Mouse (Mus musculus) heart, embryonic 14.5 days (tissue): ENCODE data around the gene Tlk2. TPM values are rescaled to one million over a fixed set of nuclear protein-coding genes. Genes with fewer than 3 reads are reported as not detected.

ENCODE experiments used
- ATAC-seq: fragments of 200-750 bp; cut with Nextera tagmentation; 2 replicates; pipeline ENCODE4 v1.8.0; 2017; ENCODE audit warnings: low read depth, moderate TSS enrichment; ENCODE audit not compliant: insufficient number of reproducible peaks, insufficient read depth, low FRiP score
- H3K27ac ChIP-seq, 2 experiments: fragments of 200-500 bp in 1 of 2; fragments of 300-500 bp in 1 of 2; sonication (generic) in 1 of 2; replicated peaks in 1 of 2; 2 replicates each; pipeline ENCODE4 v1.5.1; 2012 to 2014; ENCODE audit warnings: low read depth in 2 of 2, low read length in 2 of 2, control low read depth in 1 of 2, mild to moderate bottlenecking in 1 of 2, mixed read lengths in 1 of 2; ENCODE audit not compliant: control insufficient read depth in 1 of 2, insufficient read depth in 1 of 2
- H3K27me3 ChIP-seq: fragments of 300-500 bp; sonication (generic); 2 replicates; pipeline ENCODE4 v1.6.1; 2014; ENCODE audit warnings: mild to moderate bottlenecking, low read length, control low read depth; ENCODE audit not compliant: control insufficient read depth, insufficient read depth
- H3K36me3 ChIP-seq: fragments of 300-500 bp; sonication (generic); 2 replicates; pipeline ENCODE4 v1.6.1; 2014; ENCODE audit warnings: mild to moderate bottlenecking, control low read depth, low read length, mixed read lengths; ENCODE audit not compliant: control insufficient read depth, insufficient read depth
- H3K4me1 ChIP-seq, 2 experiments: fragments of 200-500 bp in 1 of 2; fragments of 300-500 bp in 1 of 2; sonication (generic) in 1 of 2; 2 replicates each; pipeline ENCODE4 v1.6.1; 2012 to 2014; ENCODE audit warnings: low read length in 2 of 2, control low read depth in 1 of 2, mixed read lengths in 1 of 2; ENCODE audit not compliant: control insufficient read depth in 2 of 2, insufficient read depth in 2 of 2
- H3K4me2 ChIP-seq: fragments of 300-500 bp; sonication (generic); 2 replicates; pipeline ENCODE4 v1.6.1; 2014; ENCODE audit warnings: mild to moderate bottlenecking, low read length
- H3K4me3 ChIP-seq, 2 experiments: fragments of 200-500 bp in 1 of 2; fragments of 300-500 bp in 1 of 2; sonication (generic) in 1 of 2; 2 replicates each; pipeline ENCODE4 v1.5.1; 2012 to 2014; ENCODE audit warnings: low read length in 2 of 2, mild to moderate bottlenecking in 2 of 2, control low read depth in 1 of 2, low read depth in 1 of 2, moderate library complexity in 1 of 2; ENCODE audit not compliant: control insufficient read depth in 1 of 2, insufficient read depth in 1 of 2
- H3K9ac ChIP-seq: fragments of 300-500 bp; sonication (generic); 2 replicates; pipeline ENCODE4 v1.6.1; 2014; ENCODE audit warnings: mild to moderate bottlenecking, low read length
- H3K9me3 ChIP-seq: fragments of 300-500 bp; sonication (generic); 2 replicates; pipeline ENCODE4 v1.6.1; 2016; ENCODE audit warnings: low read length, control low read depth; ENCODE audit not compliant: control insufficient read depth
- WGBS: fragments of 180-500 bp; shearing (Covaris S2); extraction: QIAGEN DNeasy Blood & Tissue Kit; methylation state at CpG from one replicate; pipeline ENCODE4 v1.1.7; 2014; 5-methylcytosine and 5-hydroxymethylcytosine counted together
- polyA plus RNA-seq: library from polyadenylated mRNA; unstranded; fragments of >200 nt; fragmentation: Nextera tagmentation; extraction: Ambion mirVana; gene quantifications from 2 replicates; pipeline ENCODE4 v1.2.1, GENCODE M21; 2014

Gene Tlk2
- polyA plus RNA-seq, 1 experiment from 2014 or later, result 21.9 TPM

DNA sequence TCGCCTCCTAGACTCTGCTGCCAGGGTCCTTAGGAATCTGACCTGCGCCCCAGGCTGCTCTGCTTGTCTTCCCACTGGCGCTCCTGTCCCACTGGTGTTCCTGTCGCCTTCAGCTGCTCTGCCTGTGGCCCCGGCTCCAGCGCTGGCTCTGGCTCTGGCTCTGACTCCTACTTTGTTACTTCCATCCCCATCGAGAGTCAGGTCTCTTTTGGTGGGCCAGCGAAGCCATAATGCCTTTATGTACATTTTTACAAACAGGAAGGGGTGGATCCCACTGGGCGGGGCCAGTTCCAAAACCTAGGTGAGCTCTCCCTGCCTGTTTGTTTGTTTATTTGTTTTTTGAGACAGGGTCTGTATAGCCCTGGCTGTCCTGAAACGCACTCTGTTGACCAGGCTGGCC lies 11.8 kb upstream of the Tlk2 start:
- Histone ChIP-seq H3K4me3 (no peak overlapping the region), H3K4me1 (no peaks in the 10 kb centered on the region), H3K36me3 (no peaks in the 10 kb centered on the region), H3K27ac (no peak overlapping the region), H3K9ac (no peak overlapping the region), H3K9me3 (peaks cover 19% of the 10 kb centered on the region), H3K4me2 (no peak overlapping the region), H3K27me3 (peaks cover 3% of the 10 kb centered on the region; the same call in 1 of the 2 replicates)
- 90% methylated on average over 10 of the region's 10 CpGs for WGBS
- no peak for ATAC-seq

DNA sequence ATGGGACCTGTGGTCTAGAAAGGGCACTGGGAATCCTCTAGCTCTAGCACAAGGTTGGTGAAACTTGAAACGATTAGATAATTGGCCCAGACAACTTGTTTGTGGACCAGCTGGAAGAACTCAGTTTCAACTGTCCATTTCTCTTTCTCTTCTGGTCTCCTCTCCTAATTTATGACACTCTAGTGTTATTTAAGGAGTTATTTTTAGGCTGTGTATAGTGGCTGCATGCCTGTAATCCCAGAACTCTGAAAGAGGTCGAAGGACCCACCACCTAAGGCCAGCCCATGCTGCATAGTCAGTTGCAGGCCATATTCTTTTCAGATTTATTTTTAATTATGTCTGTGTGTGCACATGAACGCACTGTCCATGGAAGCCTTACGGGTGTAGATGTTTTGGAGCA lies 916 bp downstream of the Tlk2 start:
- peak overlapping the region; percentile 98; the same call in 1 of the 2 replicates for H3K9ac ChIP-seq
- peak overlapping the region in 1 of 2 experiments; percentile 96; a peak in 2 of 4 replicates for H3K27ac ChIP-seq
- peak overlapping the region; percentile 92 for H3K4me2 ChIP-seq
- peaks cover 3 to 23% of the 10 kb centered on the region in 2 experiments; a peak in 3 of 4 replicates for H3K4me1 ChIP-seq
- H3K4me3 ChIP-seq, result peak overlapping the region in 1 of 2 experiments; percentile 87; a peak in 2 of 4 replicates
- no peaks in the 10 kb centered on the region for H3K9me3 ChIP-seq
- no peak for ATAC-seq
- no peaks in the 10 kb centered on the region for H3K27me3 ChIP-seq
- peaks cover 8% of the 10 kb centered on the region for H3K36me3 ChIP-seq
- WGBS, result 70% methylated on average over 4 of the region's 4 CpGs

DNA sequence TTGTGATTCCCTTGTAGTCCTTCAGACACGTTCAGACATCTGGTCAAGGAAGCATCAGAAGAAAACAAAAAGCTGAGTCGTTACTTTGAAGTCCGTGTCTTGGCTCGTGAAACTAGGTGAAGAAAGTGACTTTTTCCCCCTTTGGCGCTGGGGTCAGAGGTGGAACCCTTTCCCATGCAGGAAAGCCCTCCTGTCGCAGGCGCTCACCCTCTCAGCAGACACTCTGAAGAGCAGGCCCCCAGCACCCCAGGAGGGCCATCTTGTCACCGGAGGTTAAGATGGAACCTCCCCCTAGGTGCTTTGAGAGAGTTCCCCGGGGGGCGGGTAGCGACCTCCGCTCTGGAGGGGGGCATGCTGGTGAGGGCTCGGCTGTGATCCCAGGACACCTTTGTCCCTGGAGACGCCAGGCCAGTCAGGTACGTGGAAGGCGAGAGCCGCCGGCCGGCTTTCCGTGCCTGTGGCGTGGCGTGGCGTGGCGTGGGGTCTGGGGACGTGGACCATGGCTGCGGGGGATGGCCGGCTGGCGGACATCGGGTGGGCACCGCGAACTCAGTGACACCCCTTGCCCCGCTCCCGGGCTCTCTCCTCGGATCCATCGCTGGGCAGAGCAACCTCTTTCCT lies 2.0 kb downstream of the Tlk2 start:
- 2% methylated on average over 26 of the region's 35 CpGs for WGBS
- peak overlapping the region; percentile 69 to 87 for H3K4me3 ChIP-seq
- peak overlapping the region; percentile 92 for H3K4me2 ChIP-seq
- ATAC-seq, result peak; percentile 36
- H3K27me3 ChIP-seq, result no peaks in the 10 kb centered on the region
- no peaks in the 10 kb centered on the region for H3K9me3 ChIP-seq
- peaks cover 17% of the 10 kb centered on the region for H3K36me3 ChIP-seq
- peak overlapping the region; percentile 94 to 96 for H3K27ac ChIP-seq
- peaks cover 3 to 23% of the 10 kb centered on the region in 2 experiments; a peak in 3 of 4 replicates for H3K4me1 ChIP-seq
- H3K9ac ChIP-seq, result peak overlapping the region; percentile 98

DNA sequence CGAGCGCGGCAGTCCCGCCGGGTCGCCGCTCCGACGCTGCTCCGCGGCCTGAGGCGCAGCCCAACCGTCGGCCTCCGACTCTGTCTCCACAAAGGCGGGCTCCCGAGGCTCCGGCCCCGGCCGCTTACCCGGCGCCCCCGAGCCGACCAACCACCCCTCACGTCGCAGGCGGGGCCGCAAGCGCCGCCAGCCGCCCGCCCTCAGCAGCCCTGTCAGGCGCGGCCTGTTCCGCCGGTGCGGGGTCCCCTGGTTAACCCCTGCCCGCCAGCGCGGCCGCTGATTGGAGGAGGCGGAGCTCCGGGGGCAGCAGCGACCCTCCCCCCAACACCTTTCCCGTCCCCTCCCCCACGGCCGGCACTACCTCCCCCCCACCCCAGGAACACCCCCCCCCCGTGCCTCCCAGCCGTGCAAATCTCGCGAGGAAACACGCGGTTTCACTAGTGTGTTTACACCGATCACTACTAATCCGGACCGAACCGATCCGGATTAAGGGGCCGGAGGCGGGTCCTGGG lies 2.6 kb downstream of the Tlk2 start:
- H3K9ac ChIP-seq, result peak overlapping the region; percentile 99
- H3K27ac ChIP-seq, result peak overlapping the region; percentile 94 to 96
- H3K4me3 ChIP-seq, result peak overlapping the region; percentile 78 to 87
- H3K9me3 ChIP-seq, result no peaks in the 10 kb centered on the region
- H3K4me1 ChIP-seq, result peaks cover 3 to 23% of the 10 kb centered on the region in 2 experiments; a peak in 3 of 4 replicates
- WGBS, result under 1% methylated on average over 43 of the region's 60 CpGs
- ATAC-seq, result peak; percentile 97
- H3K36me3 ChIP-seq, result peaks cover 23% of the 10 kb centered on the region
- H3K27me3 ChIP-seq, result no peaks in the 10 kb centered on the region
- peak overlapping the region; percentile 92 for H3K4me2 ChIP-seq

DNA sequence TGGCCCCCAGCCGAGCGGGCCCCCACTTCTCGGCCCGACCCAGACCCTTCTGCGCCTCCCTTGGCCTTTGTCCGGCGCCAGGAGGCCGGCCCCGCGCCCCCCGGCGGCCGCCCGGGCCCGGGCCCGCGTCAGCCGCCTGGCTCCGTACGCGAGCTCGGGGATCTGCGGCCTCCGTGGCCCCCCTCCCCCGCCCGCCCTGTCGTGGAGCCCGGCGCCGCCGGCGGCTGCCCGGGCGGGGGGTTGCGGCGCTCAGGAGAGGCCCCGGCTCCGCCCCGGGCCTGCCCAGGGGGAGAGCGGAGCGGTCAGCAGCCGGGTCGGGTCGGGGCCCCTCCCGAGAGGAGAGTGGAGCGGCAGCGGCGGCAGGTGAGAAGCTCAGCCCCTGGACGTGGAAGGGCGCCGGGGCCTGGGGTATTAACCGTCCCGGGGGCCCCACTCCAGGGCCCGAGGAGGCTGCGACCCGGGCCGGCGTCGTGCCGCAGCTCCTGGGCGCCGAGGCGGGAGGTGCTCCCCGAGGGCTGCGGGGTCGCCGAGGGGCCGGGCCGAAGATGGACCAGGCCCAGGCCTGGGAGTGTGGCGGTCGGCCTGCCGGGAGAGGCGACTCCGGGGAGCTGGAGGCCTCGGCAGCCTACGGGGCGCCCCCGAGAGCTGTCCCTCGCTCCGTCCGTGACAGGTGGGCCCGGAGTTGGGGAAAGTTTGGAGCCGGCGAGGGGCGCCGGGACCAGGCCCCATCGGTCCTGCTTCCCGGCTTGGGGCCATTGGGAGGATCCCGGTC lies 3.3 kb downstream of the Tlk2 start:
- H3K4me1 ChIP-seq, result peaks cover 3 to 23% of the 10 kb centered on the region in 2 experiments; a peak in 3 of 4 replicates
- no peaks in the 10 kb centered on the region for H3K27me3 ChIP-seq
- 6% methylated on average over 56 of the region's 89 CpGs for WGBS
- ATAC-seq, result peak; percentile 53
- H3K4me3 ChIP-seq, result peak overlapping the region; percentile 78 to 87
- peak overlapping the region; percentile 99 for H3K9ac ChIP-seq
- H3K9me3 ChIP-seq, result no peaks in the 10 kb centered on the region
- H3K27ac ChIP-seq, result peak overlapping the region; percentile 66 to 96
- H3K4me2 ChIP-seq, result peak overlapping the region; percentile 92
- H3K36me3 ChIP-seq, result peaks cover 29% of the 10 kb centered on the region

DNA sequence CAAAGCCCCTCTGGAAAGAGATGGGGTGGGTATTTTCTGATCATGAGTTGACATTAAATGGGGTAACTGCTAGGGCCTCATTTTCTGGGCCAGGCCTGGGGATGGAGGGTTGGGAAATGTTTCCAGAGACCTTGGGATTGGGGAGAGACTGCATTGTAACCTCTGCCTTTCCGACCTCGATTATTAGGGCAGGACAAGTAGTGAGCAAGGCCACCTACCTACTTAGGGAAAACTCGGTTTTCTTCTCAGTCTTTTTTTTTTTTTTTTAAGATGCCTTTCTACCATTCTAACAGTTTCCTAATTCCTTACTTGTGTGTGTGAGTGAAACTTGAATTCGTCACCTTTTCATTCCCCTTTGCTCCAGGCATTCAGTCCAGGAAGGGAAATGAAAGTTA lies 3.9 kb downstream of the Tlk2 start:
- H3K9ac ChIP-seq, result peak overlapping the region; percentile 99
- peaks cover 32% of the 10 kb centered on the region for H3K36me3 ChIP-seq
- ATAC-seq, result no peak
- H3K9me3 ChIP-seq, result no peaks in the 10 kb centered on the region
- peak overlapping the region; percentile 66 to 96 for H3K27ac ChIP-seq
- H3K27me3 ChIP-seq, result no peaks in the 10 kb centered on the region
- H3K4me3 ChIP-seq, result peak overlapping the region; percentile 78 to 87
- H3K4me2 ChIP-seq, result peak overlapping the region; percentile 92
- WGBS, result 7% methylated on average over 4 of the region's 4 CpGs
- peaks cover 3 to 23% of the 10 kb centered on the region in 2 experiments; a peak in 3 of 4 replicates for H3K4me1 ChIP-seq

DNA sequence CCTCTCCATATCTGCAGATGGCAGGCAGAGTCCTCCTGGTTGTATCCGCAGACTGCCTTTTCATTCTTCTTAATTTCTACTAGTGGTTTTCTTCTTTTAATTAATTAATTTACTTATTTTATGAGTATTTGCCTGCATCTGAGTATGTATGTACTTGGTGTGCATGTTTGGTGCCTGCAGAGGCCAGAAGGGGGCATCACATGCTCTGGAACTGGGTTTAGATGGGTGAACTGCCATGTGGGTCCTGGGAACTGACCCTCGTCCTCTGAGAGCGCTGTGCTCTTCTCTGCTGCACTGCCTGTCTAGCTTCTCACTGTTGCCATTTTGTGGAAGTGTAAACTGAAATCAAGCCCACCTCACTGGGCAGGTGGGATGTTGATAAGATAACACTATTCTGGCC lies 6.1 kb downstream of the Tlk2 start:
- peaks cover 3 to 19% of the 10 kb centered on the region in 2 experiments; a peak in 3 of 4 replicates for H3K4me1 ChIP-seq
- 93% methylated on average over 3 of the region's 3 CpGs for WGBS
- H3K4me3 ChIP-seq, result no peak overlapping the region
- H3K4me2 ChIP-seq, result no peak overlapping the region
- no peak for ATAC-seq
- no peak overlapping the region for H3K9ac ChIP-seq
- H3K27me3 ChIP-seq, result no peaks in the 10 kb centered on the region
- H3K36me3 ChIP-seq, result peaks cover 32% of the 10 kb centered on the region
- no peak overlapping the region for H3K27ac ChIP-seq
- H3K9me3 ChIP-seq, result no peaks in the 10 kb centered on the region
